Mouse (Mus musculus) megakaryocyte, embryonic 14.5 days (primary cell): ENCODE data around the gene Ly75. TPM values are rescaled to one million over a fixed set of nuclear protein-coding genes. Genes with fewer than 3 reads are reported as not detected.

Source experiments
- H3K27me3 ChIP-seq: replicated peaks from 2 replicates; pipeline ENCODE3; 2012; ENCODE audit warnings: inconsistent platforms
- H3K36me3 ChIP-seq: replicated peaks from 2 replicates; pipeline ENCODE3; 2012; ENCODE audit warnings: low read length, inconsistent platforms, mixed read lengths
- H3K4me1 ChIP-seq: 2 replicates; pipeline ENCODE4 v1.6.1; 2012; ENCODE audit warnings: inconsistent platforms
- H3K4me3 ChIP-seq: replicated peaks from 2 replicates; pipeline ENCODE3; 2012; ENCODE audit warnings: moderate library complexity, mild to moderate bottlenecking, inconsistent platforms
- H3K9me3 ChIP-seq: 2 replicates; pipeline ENCODE4 v1.6.1; 2012; ENCODE audit warnings: inconsistent platforms
- FLI1 ChIP-seq: IDR thresholded peaks from 2 replicates; pipeline ENCODE4 v1.6.1; 2012; ENCODE audit warnings: low read length, inconsistent platforms, mixed read lengths
- GATA1 ChIP-seq: IDR thresholded peaks from 3 replicates; pipeline ENCODE4 v1.6.1; 2012; ENCODE audit warnings: mixed read lengths, low read length, inconsistent platforms, borderline replicate concordance
- polyA plus RNA-seq: library from polyadenylated mRNA; stranded (reverse); fragments of >175 nt; gene quantifications from 2 replicates; pipeline ENCODE4 v1.2.3, GENCODE M21; 2012; ENCODE audit warnings: low replicate concordance; ENCODE audit not compliant: insufficient read depth

Gene Ly75
- polyA plus RNA-seq, 1 experiment = not detected

- Histone ChIP-seq H3K36me3 (no peaks in the 10 kb centered on the region), H3K4me3 (no peak overlapping the region), H3K27me3 (peaks cover 3% of the 10 kb centered on the region), H3K4me1 (no peaks in the 10 kb centered on the region), H3K9me3 (no peaks in the 10 kb centered on the region)
- no peak for TF ChIP-seq FLI1
- TF ChIP-seq GATA1 = no peak
Observed at GRCm38 (mm10) chr2:60404763-60405162, 21.7 kb upstream of the Ly75 start.

GRCm38 (mm10) chr2:60401694-60402093 is 18.6 kb upstream of the Ly75 start:
- TF ChIP-seq FLI1 = no peak
- no peak for TF ChIP-seq GATA1
- no peaks in the 10 kb centered on the region for H3K36me3 ChIP-seq
- H3K27me3 ChIP-seq = peaks cover 5% of the 10 kb centered on the region
- H3K4me1 ChIP-seq = no peaks in the 10 kb centered on the region
- H3K9me3 ChIP-seq = peaks cover 3% of the 10 kb centered on the region; the same call in 1 of the 2 replicates
- H3K4me3 ChIP-seq = no peak overlapping the region

- peaks cover 4% of the 10 kb centered on the region for H3K27me3 ChIP-seq
- no peak for TF ChIP-seq FLI1
- no peak for TF ChIP-seq GATA1
- H3K4me1 ChIP-seq = no peaks in the 10 kb centered on the region
- no peaks in the 10 kb centered on the region for H3K36me3 ChIP-seq
- H3K9me3 ChIP-seq = peaks cover 2% of the 10 kb centered on the region; the same call in 1 of the 2 replicates
- H3K4me3 ChIP-seq = no peak overlapping the region
Observed at GRCm38 (mm10) chr2:60393786-60394185, 10.7 kb upstream of the Ly75 start.

GRCm38 (mm10) chr2:60392286-60392685 is 9.2 kb upstream of the Ly75 start:
- Histone ChIP-seq H3K9me3 (no peaks in the 10 kb centered on the region), H3K4me1 (no peaks in the 10 kb centered on the region), H3K36me3 (no peaks in the 10 kb centered on the region), H3K27me3 (peaks cover 3% of the 10 kb centered on the region), H3K4me3 (no peak overlapping the region)
- TF ChIP-seq FLI1 (no peak), GATA1 (no peak)

- H3K36me3 ChIP-seq = no peaks in the 10 kb centered on the region
- peaks cover 25% of the 10 kb centered on the region for H3K27me3 ChIP-seq
- no peaks in the 10 kb centered on the region for H3K9me3 ChIP-seq
- H3K4me1 ChIP-seq = peaks cover 12% of the 10 kb centered on the region
- H3K4me3 ChIP-seq = no peak overlapping the region
- no peak for TF ChIP-seq FLI1
- TF ChIP-seq GATA1 = no peak
Observed at GRCm38 (mm10) chr2:60387363-60387762, 4.3 kb upstream of the Ly75 start.

GRCm38 (mm10) chr2:60386835-60387234 is 3.7 kb upstream of the Ly75 start:
- Histone ChIP-seq H3K27me3 (peaks cover 31% of the 10 kb centered on the region), H3K9me3 (no peaks in the 10 kb centered on the region), H3K4me1 (peaks cover 15% of the 10 kb centered on the region), H3K36me3 (no peaks in the 10 kb centered on the region), H3K4me3 (no peak overlapping the region)
- TF ChIP-seq GATA1 (no peak), FLI1 (no peak)

GRCm38 (mm10) chr2:60384763-60385085 is 1.6 kb upstream of the Ly75 start:
- H3K36me3 ChIP-seq = no peaks in the 10 kb centered on the region
- no peak overlapping the region for H3K4me3 ChIP-seq
- peaks cover 35% of the 10 kb centered on the region for H3K27me3 ChIP-seq
- no peaks in the 10 kb centered on the region for H3K9me3 ChIP-seq
- H3K4me1 ChIP-seq = peaks cover 15% of the 10 kb centered on the region
- no peak for TF ChIP-seq FLI1
- no peak for TF ChIP-seq GATA1

- Histone ChIP-seq H3K36me3 (no peaks in the 10 kb centered on the region), H3K4me1 (peaks cover 15% of the 10 kb centered on the region), H3K4me3 (no peak overlapping the region), H3K9me3 (no peaks in the 10 kb centered on the region), H3K27me3 (peaks cover 34% of the 10 kb centered on the region)
- TF ChIP-seq GATA1 (no peak), FLI1 (no peak)
Observed at GRCm38 (mm10) chr2:60384083-60384762, 1.1 kb upstream of the Ly75 start.

- H3K4me1 ChIP-seq = peaks cover 15% of the 10 kb centered on the region
- peak overlapping the region; percentile 90 for H3K4me3 ChIP-seq
- H3K27me3 ChIP-seq = peaks cover 34% of the 10 kb centered on the region
Observed at GRCm38 (mm10) chr2:60382346-60382745, 757 bp downstream of the Ly75 start.

GRCm38 (mm10) chr2:60377260-60377659 is 5.8 kb downstream of the Ly75 start:
- TF ChIP-seq GATA1 (no peak), FLI1 (no peak)
- Histone ChIP-seq H3K9me3 (no peaks in the 10 kb centered on the region), H3K4me3 (no peak overlapping the region), H3K27me3 (peaks cover 15% of the 10 kb centered on the region), H3K36me3 (no peaks in the 10 kb centered on the region), H3K4me1 (peaks cover 2% of the 10 kb centered on the region)

More at GRCm38 (mm10) chr2:60382346-60382745, 757 bp downstream of the Ly75 start:
- TF ChIP-seq GATA1 (no peak), FLI1 (no peak)
- no peaks in the 10 kb centered on the region for H3K36me3 ChIP-seq
- H3K9me3 ChIP-seq = no peaks in the 10 kb centered on the region

GRCm38 (mm10) chr2:60375608-60376107 is 7.4 kb downstream of the Ly75 start:
- Histone ChIP-seq H3K4me3 (no peak overlapping the region), H3K36me3 (no peaks in the 10 kb centered on the region), H3K9me3 (no peaks in the 10 kb centered on the region), H3K27me3 (peaks cover 7% of the 10 kb centered on the region), H3K4me1 (no peaks in the 10 kb centered on the region)
- no peak for TF ChIP-seq FLI1
- no peak for TF ChIP-seq GATA1
